Mouse (Mus musculus) CH12.LX (cell line): Measurements from ENCODE around the gene Cwh43.

Experiments used
- BHLHE40 ChIP-seq: IDR thresholded peaks from 2 replicates; pipeline ENCODE4 v1.6.1; 2011; ENCODE audit warnings: mild to moderate bottlenecking, low read depth, low read length, improper control_type of control experiment
- CHD1 ChIP-seq: IDR thresholded peaks from 2 replicates; pipeline ENCODE4 v1.6.1; 2012; ENCODE audit warnings: low read depth, low read length, improper control_type of control experiment, inconsistent platforms
- CHD2 ChIP-seq: IDR thresholded peaks from 2 replicates; pipeline ENCODE4 v1.6.1; 2011; ENCODE audit warnings: low read length, improper control_type of control experiment
- CTCF ChIP-seq, 2 experiments: IDR thresholded peaks in 1 of 2; conservative IDR thresholded peaks in 1 of 2; 2 replicates each; pipeline ENCODE4 v1.5.1; 2011 to 2012; ENCODE audit warnings: low read depth in 2 of 2, low read length in 2 of 2, improper control_type of control experiment in 1 of 2, inconsistent platforms in 1 of 2, mild to moderate bottlenecking in 1 of 2, moderate library complexity in 1 of 2
- ELF1 ChIP-seq: IDR thresholded peaks from 2 replicates; pipeline ENCODE4 v1.6.1; 2014; ENCODE audit warnings: low read depth, mild to moderate bottlenecking, inconsistent platforms, low read length, improper control_type of control experiment
- EP300 ChIP-seq: IDR thresholded peaks from 2 replicates; pipeline ENCODE4 v1.6.1; 2011; ENCODE audit warnings: low read length, improper control_type of control experiment
- ETS1 ChIP-seq: conservative IDR thresholded peaks from 2 replicates; pipeline ENCODE4 v1.6.1; 2012; ENCODE audit warnings: low read depth, mild to moderate bottlenecking, inconsistent platforms, low read length, improper control_type of control experiment, moderate library complexity
- MAZ ChIP-seq: IDR thresholded peaks from 2 replicates; pipeline ENCODE4 v1.6.1; 2012; ENCODE audit warnings: low read depth, mild to moderate bottlenecking, inconsistent platforms, low read length, improper control_type of control experiment, moderate library complexity
- NELFE ChIP-seq: IDR thresholded peaks from 2 replicates; pipeline ENCODE4 v1.6.1; 2011; ENCODE audit warnings: low read depth, low read length, improper control_type of control experiment
- POLR2A ChIP-seq: IDR thresholded peaks from 2 replicates; pipeline ENCODE4 v1.6.1; 2011; ENCODE audit warnings: low read depth, mild to moderate bottlenecking, improper control_type of control experiment, low read length
- POLR2AphosphoS2 ChIP-seq: IDR thresholded peaks from 2 replicates; pipeline ENCODE4 v1.6.1; 2011; ENCODE audit warnings: low read depth, low read length, improper control_type of control experiment

DNA sequence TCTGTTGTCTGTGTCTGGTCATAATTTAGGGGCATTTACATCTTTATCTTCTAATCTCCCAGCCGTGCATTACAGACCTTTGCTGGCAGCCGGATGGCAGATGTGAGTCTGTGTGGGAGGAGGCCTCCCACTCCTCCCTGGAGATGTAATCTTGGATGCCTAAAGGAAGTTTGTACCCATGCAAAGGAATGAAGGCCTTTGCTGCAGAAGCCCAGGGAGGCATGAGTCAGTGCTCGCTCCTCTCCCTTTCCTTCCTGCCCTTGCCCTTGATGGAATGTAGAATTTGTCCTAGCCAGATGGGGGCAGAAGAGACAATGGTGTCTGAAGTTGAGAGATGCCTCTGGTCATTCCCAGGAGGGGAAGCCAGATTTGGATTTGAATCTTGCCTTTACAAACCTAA lies 32.7 kb upstream of the Cwh43 start:
- TF ChIP-seq POLR2A (no peak), MAZ (no peak), EP300 (no peak), ETS1 (no peak), POLR2AphosphoS2 (no peak), CTCF (conservative IDR thresholded peaks at IDR 0.05 in 1 of 2, IDR thresholded peaks at IDR 0.05 in 1 of 2; ENCODE audit: low read depth in 2 of 2, low read length in 2 of 2) (no peak), CHD1 (no peak), CHD2 (no peak), ELF1 (no peak), NELFE (no peak), BHLHE40 (no peak)
